Mouse (Mus musculus) stomach, embryonic 14.5 days (tissue): ENCODE data around the gene Sh3bgrl3. TPM values are rescaled to one million over a fixed set of nuclear protein-coding genes. Genes with fewer than 3 reads are reported as not detected.

ENCODE experiments used
- ATAC-seq: fragments of 200-750 bp; cut with Nextera tagmentation; 2 replicates; pipeline ENCODE4 v1.8.0; 2017; ENCODE audit warnings: low read depth, moderate TSS enrichment; ENCODE audit not compliant: insufficient number of reproducible peaks, insufficient read depth, low FRiP score
- H3K27ac ChIP-seq: fragments of 300-500 bp; sonication (generic); 2 replicates; pipeline ENCODE4 v1.5.1; 2014; ENCODE audit warnings: mild to moderate bottlenecking, low read length, moderate library complexity, mixed read lengths
- H3K27me3 ChIP-seq: fragments of 300-500 bp; sonication (generic); 2 replicates; pipeline ENCODE4 v1.6.1; 2014; ENCODE audit warnings: low read length, control low read depth, mixed read lengths; ENCODE audit not compliant: control insufficient read depth, insufficient read depth
- H3K36me3 ChIP-seq: fragments of 300-500 bp; sonication (generic); 2 replicates; pipeline ENCODE4 v1.6.1; 2014; ENCODE audit warnings: mild to moderate bottlenecking, control low read depth, low read length, moderate library complexity, mixed read lengths; ENCODE audit not compliant: control insufficient read depth, insufficient read depth
- H3K4me1 ChIP-seq: fragments of 300-500 bp; sonication (generic); 2 replicates; pipeline ENCODE4 v1.6.1; 2014; ENCODE audit warnings: low read length, control low read depth, mixed read lengths; ENCODE audit not compliant: control insufficient read depth, insufficient read depth
- H3K4me2 ChIP-seq: fragments of 300-500 bp; sonication (generic); replicated peaks from 2 replicates; pipeline ENCODE4 v1.6.1; 2014; ENCODE audit warnings: low read depth, low read length, control low read depth
- H3K4me3 ChIP-seq: fragments of 300-500 bp; sonication (generic); 2 replicates; pipeline ENCODE4 v1.5.1; 2014; ENCODE audit warnings: low read depth, low read length, control low read depth
- H3K9ac ChIP-seq: fragments of 300-500 bp; sonication (generic); replicated peaks from 2 replicates; pipeline ENCODE4 v1.6.1; 2014; ENCODE audit warnings: low read depth, mild to moderate bottlenecking, control low read depth, low read length, moderate library complexity, mixed read lengths
- H3K9me3 ChIP-seq: fragments of 300-500 bp; sonication (generic); 2 replicates; pipeline ENCODE4 v1.6.1; 2016; ENCODE audit warnings: low read depth, low read length, control low read depth; ENCODE audit not compliant: control insufficient read depth
- WGBS: fragments of 180-500 bp; shearing (Covaris S2); extraction: QIAGEN DNeasy Blood & Tissue Kit; methylation state at CpG from one replicate; pipeline ENCODE4 v1.1.7; 2014; 5-methylcytosine and 5-hydroxymethylcytosine counted together
- polyA plus RNA-seq: library from polyadenylated mRNA; unstranded; fragments of >200 nt; fragmentation: Nextera tagmentation; extraction: Ambion mirVana; gene quantifications from 2 replicates; pipeline ENCODE4 v1.2.1, GENCODE M21; 2014

The Sh3bgrl3 gene
- polyA plus RNA-seq, 1 experiment from 2014 or later, result 435 TPM

- ATAC-seq, result no peak
- no peaks in the 10 kb centered on the region for H3K9me3 ChIP-seq
- H3K27ac ChIP-seq, result no peak overlapping the region
- 0 out of 2 replicates have a peak, but pooled peaks cover 3% of the 10 kb centered on the region for H3K4me1 ChIP-seq
- H3K4me3 ChIP-seq, result no peak overlapping the region
- H3K4me2 ChIP-seq, result no peak overlapping the region
- H3K27me3 ChIP-seq, result no peaks in the 10 kb centered on the region
- WGBS, result 47% methylated on average over 8 of the region's 8 CpGs
- H3K36me3 ChIP-seq, result no peaks in the 10 kb centered on the region
- no peak overlapping the region for H3K9ac ChIP-seq
These were observed 30.0 kb downstream of the Sh3bgrl3 start for GRCm38 (mm10) chr4:134098628-134099027.

GRCm38 (mm10) chr4:134097015-134097608 lies 31.5 kb downstream of the Sh3bgrl3 start:
- no peaks in the 10 kb centered on the region for H3K4me1 ChIP-seq
- H3K9ac ChIP-seq, result no peak overlapping the region
- H3K9me3 ChIP-seq, result no peaks in the 10 kb centered on the region
- no peaks in the 10 kb centered on the region for H3K36me3 ChIP-seq
- H3K4me2 ChIP-seq, result no peak overlapping the region
- 76% methylated on average over 5 of the region's 5 CpGs for WGBS
- H3K4me3 ChIP-seq, result no peak overlapping the region
- ATAC-seq, result no peak
- no peaks in the 10 kb centered on the region for H3K27me3 ChIP-seq
- H3K27ac ChIP-seq, result no peak overlapping the region

- Histone ChIP-seq H3K9ac (no peak overlapping the region), H3K4me3 (no peak overlapping the region), H3K27me3 (no peaks in the 10 kb centered on the region), H3K4me1 (no peaks in the 10 kb centered on the region), H3K9me3 (no peaks in the 10 kb centered on the region), H3K4me2 (no peak overlapping the region), H3K27ac (no peak overlapping the region), H3K36me3 (no peaks in the 10 kb centered on the region)
- ATAC-seq, result no peak
- 87% methylated on average over 3 of the region's 3 CpGs for WGBS
These were observed 32.5 kb downstream of the Sh3bgrl3 start for GRCm38 (mm10) chr4:134096120-134096519.

GRCm38 (mm10) chr4:134094923-134095547 lies 33.6 kb downstream of the Sh3bgrl3 start, which contains the start of gene Cd52:
Gene Cd52 (minus strand): TSS chr4:134095082.
- H3K9ac ChIP-seq, result no peak within 1 kb of the TSS
- H3K4me2 ChIP-seq, result no peak within 1 kb of the TSS
- 66% methylated on average over 3 of the region's 3 CpGs for WGBS
- ATAC-seq, result no peak
- no peaks in the 10 kb centered on the region for H3K27me3 ChIP-seq
- H3K27ac ChIP-seq, result no peak within 1 kb of the TSS
- H3K4me1 ChIP-seq, result no peaks in the 10 kb centered on the region
- H3K9me3 ChIP-seq, result no peaks in the 10 kb centered on the region
- H3K36me3 ChIP-seq, result no peaks in the 10 kb centered on the region
- no peak within 1 kb of the TSS for H3K4me3 ChIP-seq

- Histone ChIP-seq H3K27me3 (no peaks in the 10 kb centered on the region), H3K4me1 (no peaks in the 10 kb centered on the region), H3K9me3 (no peaks in the 10 kb centered on the region), H3K27ac (no peak overlapping the region), H3K36me3 (no peaks in the 10 kb centered on the region), H3K9ac (no peak overlapping the region), H3K4me3 (no peak overlapping the region), H3K4me2 (no peak overlapping the region)
- WGBS, result 88% methylated on average over 7 of the region's 7 CpGs
- no peak for ATAC-seq
These were observed 34.5 kb downstream of the Sh3bgrl3 start for GRCm38 (mm10) chr4:134094004-134094564.

GRCm38 (mm10) chr4:134092382-134093288 lies 36.0 kb downstream of the Sh3bgrl3 start:
- ATAC-seq, result no peak
- Histone ChIP-seq H3K4me1 (no peaks in the 10 kb centered on the region), H3K4me3 (no peak overlapping the region), H3K27me3 (no peaks in the 10 kb centered on the region), H3K36me3 (no peaks in the 10 kb centered on the region), H3K27ac (no peak overlapping the region), H3K4me2 (no peak overlapping the region), H3K9ac (no peak overlapping the region), H3K9me3 (no peaks in the 10 kb centered on the region)
- WGBS, result 75% methylated on average over 6 of the region's 6 CpGs

GRCm38 (mm10) chr4:134091225-134091529 lies 37.4 kb downstream of the Sh3bgrl3 start:
- 84% methylated on average over 6 of the region's 6 CpGs for WGBS
- H3K27ac ChIP-seq, result no peak overlapping the region
- H3K9ac ChIP-seq, result no peak overlapping the region
- no peak for ATAC-seq
- H3K27me3 ChIP-seq, result no peaks in the 10 kb centered on the region
- H3K4me1 ChIP-seq, result no peaks in the 10 kb centered on the region
- H3K4me2 ChIP-seq, result no peak overlapping the region
- no peak overlapping the region for H3K4me3 ChIP-seq
- H3K9me3 ChIP-seq, result no peaks in the 10 kb centered on the region
- no peaks in the 10 kb centered on the region for H3K36me3 ChIP-seq

GRCm38 (mm10) chr4:134090521-134091224 lies 37.9 kb downstream of the Sh3bgrl3 start:
- no peak overlapping the region for H3K4me3 ChIP-seq
- no peaks in the 10 kb centered on the region for H3K4me1 ChIP-seq
- H3K4me2 ChIP-seq, result no peak overlapping the region
- no peak overlapping the region for H3K27ac ChIP-seq
- H3K9me3 ChIP-seq, result no peaks in the 10 kb centered on the region
- H3K36me3 ChIP-seq, result no peaks in the 10 kb centered on the region
- no peak overlapping the region for H3K9ac ChIP-seq
- WGBS, result 79% methylated on average over 16 of the region's 16 CpGs
- no peak for ATAC-seq
- no peaks in the 10 kb centered on the region for H3K27me3 ChIP-seq
